Mouse (Mus musculus) embryonic stem cell, embryonic (primary cell): ENCODE measurements around the gene L1td1.

ENCODE experiments used
- CTCF ChIA-PET, 4 experiments: fragments of 300-600 bp in 2 of 4; fragments of 350-600 bp in 2 of 4; sonication (Branson Sonifier 250); formaldehyde crosslinking; loops; one replicate each; lab custom pipeline; 2022; ENCODE audit warnings: inconsistent platforms in 2 of 4; lab: Charles Lee
- POLR2A ChIA-PET, 4 experiments: fragments of 300-600 bp in 2 of 4; fragments of 350-600 bp in 2 of 4; sonication (Branson Sonifier 250); formaldehyde crosslinking; loops; one replicate each; lab custom pipeline; 2022; ENCODE audit warnings: antibody characterized with exemption in 4 of 4, inconsistent platforms in 1 of 4; lab: Charles Lee

Gene L1td1

GRCm38 (mm10) chr4:98773785-98774184 lies 47.3 kb downstream of the L1td1 start:
- CTCF ChIA-PET = no interaction called here

GRCm38 (mm10) chr4:98776721-98777427 lies 50.3 kb downstream of the L1td1 start:
- CTCF ChIA-PET = interaction anchor here in 1 of 4 experiments (0.5 kb wide), 1 partner anchor 31 kb away, joined by 6 read pairs; no protein-coding TSS in a partner anchor

More at GRCm38 (mm10) chr4:98773785-98774184, 47.3 kb downstream of the L1td1 start:
- POLR2A ChIA-PET = interaction anchor here in 3 of 4 experiments (0.9 to 2.1 kb wide), 6 partner anchors 8 to 109 kb away, joined by 3 to 7 read pairs (median 4); no protein-coding TSS in a partner anchor

GRCm38 (mm10) chr4:98777464-98777863 lies 50.9 kb downstream of the L1td1 start:
- ChIA-PET CTCF (interaction anchor here in 1 of 4 experiments (1.7 kb wide), 1 partner anchor 52 kb away, joined by 9 read pairs; no protein-coding TSS in a partner anchor), POLR2A (interaction anchor here in 1 of 4 experiments (0.5 to 2.1 kb wide), 4 partner anchors 14 to 42 kb away, joined by 3 to 15 read pairs (median 5); no protein-coding TSS in a partner anchor)

More at GRCm38 (mm10) chr4:98776721-98777427, 50.3 kb downstream of the L1td1 start:
- POLR2A ChIA-PET = interaction anchor here in 2 of 4 experiments (0.6 to 2.1 kb wide), 2 partner anchors 36 to 75 kb away, joined by 5 to 15 read pairs; no protein-coding TSS in a partner anchor

DNA sequence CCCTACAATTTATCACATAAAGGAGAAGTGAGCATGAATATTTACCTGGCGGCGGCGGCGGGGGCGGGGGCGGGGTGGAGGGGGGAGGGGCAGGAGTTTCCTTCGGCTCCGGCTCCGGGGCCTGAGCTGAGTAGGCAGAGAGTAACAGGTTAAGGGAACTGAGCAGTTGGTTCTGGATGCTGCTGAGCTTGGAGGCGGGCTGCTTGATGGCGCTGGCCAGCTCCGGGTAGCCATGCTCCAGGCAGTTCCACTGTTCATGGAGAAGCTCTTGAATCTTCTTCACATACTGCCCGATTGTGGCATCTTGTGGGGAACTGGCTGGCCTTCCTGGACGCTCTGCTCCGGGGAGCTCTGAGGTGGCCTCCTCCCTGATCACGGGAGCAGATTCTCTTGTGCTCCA lies 51.7 kb downstream of the L1td1 start:
- CTCF ChIA-PET = interaction anchor here (0.5 to 1.7 kb wide), 5 partner anchors 10 to 145 kb away, joined by 3 to 15 read pairs (median 3); no protein-coding TSS in a partner anchor
- POLR2A ChIA-PET = interaction anchor here (0.5 to 3.0 kb wide), 38 partner anchors 8 to 938 kb away, joined by 3 to 15 read pairs (median 5); partner anchors contain the start of genes Alg6 (in 1 of the 4) and Usp1 (in 1 of the 4)

DNA sequence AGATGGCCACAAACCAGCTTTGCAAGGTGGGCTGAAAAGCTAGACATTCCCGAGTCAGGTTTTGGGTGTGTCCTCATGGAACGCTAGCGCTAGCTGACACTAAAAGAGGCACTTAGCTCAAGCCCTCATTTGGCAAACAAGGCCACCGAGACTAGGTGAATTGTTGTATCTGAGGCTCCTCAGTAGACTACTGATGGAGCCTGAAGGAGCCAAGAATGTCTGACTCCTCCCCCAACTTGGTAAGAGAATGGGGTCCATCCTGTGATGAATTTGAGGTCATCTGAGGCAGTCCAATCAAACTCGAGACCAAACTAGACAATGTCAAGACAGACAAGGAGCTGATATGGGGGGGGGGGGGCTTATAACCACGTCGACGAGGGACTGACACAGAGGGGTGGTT lies 59.3 kb downstream of the L1td1 start:
- ChIA-PET CTCF (interaction anchor here in 2 of 4 experiments (0.6 to 1.4 kb wide), 3 partner anchors 51 to 137 kb away, joined by 4 to 14 read pairs (median 13); no protein-coding TSS in a partner anchor), POLR2A (interaction anchor here in 3 of 4 experiments (0.6 to 3.5 kb wide), 44 partner anchors 7 to 868 kb away, joined by 3 to 25 read pairs (median 4); partner anchors contain the start of genes Kank4 (in 3 of the 3), L1td1 (in 2 of the 3) and Usp1 (in 1 of the 3))

- POLR2A ChIA-PET = interaction anchor here in 3 of 4 experiments (0.6 to 3.5 kb wide), 44 partner anchors 8 to 867 kb away, joined by 3 to 25 read pairs (median 4); partner anchors contain the start of genes Kank4 (in 2 of the 3), L1td1 (in 2 of the 3) and Usp1 (in 1 of the 3)
- CTCF ChIA-PET = interaction anchor here in 3 of 4 experiments (0.6 to 1.4 kb wide), 3 partner anchors 47 to 137 kb away, joined by 3 to 13 read pairs (median 4); no protein-coding TSS in a partner anchor
Measured at GRCm38 (mm10) chr4:98786281-98786680, 59.7 kb downstream of the L1td1 start.
